Mouse (Mus musculus) spleen, postnatal 0 days (tissue): ENCODE results near the gene Alg1. TPM values are rescaled to one million over a fixed set of nuclear protein-coding genes. Genes with fewer than 3 reads are reported as not detected.

ENCODE experiments used
- polyA plus RNA-seq: library from polyadenylated mRNA; unstranded; fragments of >200 nt; fragmentation: Nextera tagmentation; extraction: Ambion mirVana; gene quantifications from 2 replicates; pipeline ENCODE4 v1.2.1, GENCODE M21; 2015

Gene Alg1
- 15.1 and 17.8 TPM in 2 replicates for polyA plus RNA-seq

GRCm38 (mm10) chr16:5233418-5234313 is at the start of gene Alg1:
Gene Alg1 (plus strand): TSS chr16:5233621.

GRCm38 (mm10) chr16:5203668-5204433 is 29.6 kb upstream of the Alg1 start, which contains the start of gene Nagpa:
Gene Nagpa (minus strand): TSS chr16:5204012.

GRCm38 (mm10) chr16:5222140-5222539 is 11.3 kb upstream of the Alg1 start, which contains the start of gene AU021092:
Gene AU021092 (minus strand): TSS chr16:5222299.

GRCm38 (mm10) chr16:5255779-5256496 is 22.5 kb downstream of the Alg1 start, which contains the start of gene Eef2kmt:
Gene Eef2kmt (minus strand): TSS chr16:5255983.

Other genes starting within 250 kb of the Alg1 start
- gene Sept12, start 235.8 kb upstream of the Alg1 start, polyA plus RNA-seq, result 0.11 TPM in 1 of 2 replicates, not detected in the other
- gene Smim22, start 226.3 kb upstream of the Alg1 start, polyA plus RNA-seq, result 1.1 and 1.8 TPM in 2 replicates
- gene Rogdi, start 220.1 kb upstream of the Alg1 start, polyA plus RNA-seq, result 41.5 and 49.4 TPM in 2 replicates
- gene Glyr1, start 183.8 kb upstream of the Alg1 start, polyA plus RNA-seq, result 44.9 and 52.4 TPM in 2 replicates
- gene Ubn1, start 183.6 kb upstream of the Alg1 start, polyA plus RNA-seq, result 16.3 and 16.7 TPM in 2 replicates
- 0.91 and 1.3 TPM in 2 replicates for gene Ppl, start 101.2 kb upstream of the Alg1 start, polyA plus RNA-seq
- 0.04 TPM in 1 of 2 replicates, not detected in the other for gene Sec14l5, start 86.5 kb upstream of the Alg1 start, polyA plus RNA-seq
- 13.2 and 14.6 TPM in 2 replicates for gene Nagpa, start 29.6 kb upstream of the Alg1 start, polyA plus RNA-seq
- gene AU021092, start 11.3 kb upstream of the Alg1 start, polyA plus RNA-seq, result 11.2 and 13.8 TPM in 2 replicates
- gene Eef2kmt, start 22.4 kb downstream of the Alg1 start, polyA plus RNA-seq, result 12.7 and 15.8 TPM in 2 replicates